Mouse (Mus musculus) stomach, postnatal 0 days (tissue): ENCODE measurements around the gene Glud1. TPM values are rescaled to one million over a fixed set of nuclear protein-coding genes. Genes with fewer than 3 reads are reported as not detected.

Experiments used
- ATAC-seq: fragments of 200-750 bp; cut with Nextera tagmentation; 2 replicates; pipeline ENCODE4 v1.8.0; 2017; ENCODE audit not compliant: low FRiP score, low TSS enrichment
- DNase-seq: peaks from one replicate; pipeline ENCODE4 v3.0.0-alpha.2; 2016; ENCODE audit warnings: low spot score
- H3K27ac ChIP-seq: fragments of 300-500 bp; sonication (generic); replicated peaks from 2 replicates; pipeline ENCODE4 v1.5.1; 2014; ENCODE audit warnings: mild to moderate bottlenecking, control low read depth
- H3K27me3 ChIP-seq: fragments of 300-500 bp; sonication (generic); 2 replicates; pipeline ENCODE4 v1.6.1; 2014; ENCODE audit warnings: low read length; ENCODE audit not compliant: control insufficient read depth, insufficient read depth
- H3K36me3 ChIP-seq: fragments of 300-500 bp; sonication (generic); 2 replicates; pipeline ENCODE4 v1.6.1; 2014; ENCODE audit warnings: low read length, mixed read lengths; ENCODE audit not compliant: control insufficient read depth, insufficient read depth
- H3K4me1 ChIP-seq: fragments of 300-500 bp; sonication (generic); replicated peaks from 2 replicates; pipeline ENCODE4 v1.6.1; 2014; ENCODE audit warnings: antibody characterized with exemption; ENCODE audit not compliant: control insufficient read depth, insufficient read depth
- H3K4me2 ChIP-seq: fragments of 300-500 bp; sonication (generic); replicated peaks from 2 replicates; pipeline ENCODE4 v1.6.1; 2014; ENCODE audit warnings: low read depth, mild to moderate bottlenecking, control low read depth, moderate library complexity
- H3K4me3 ChIP-seq: fragments of 300-500 bp; sonication (generic); 2 replicates; pipeline ENCODE4 v1.5.1; 2014; ENCODE audit warnings: low read depth, low read length, control low read depth
- H3K9ac ChIP-seq: fragments of 300-500 bp; sonication (generic); 2 replicates; pipeline ENCODE4 v1.6.1; 2014; ENCODE audit warnings: mild to moderate bottlenecking, low read length, control low read depth, mixed read lengths
- H3K9me3 ChIP-seq: fragments of 300-500 bp; sonication (generic); 2 replicates; pipeline ENCODE4 v1.6.1; 2016; ENCODE audit warnings: low read length; ENCODE audit not compliant: control insufficient read depth
- CTCF ChIP-seq: IDR thresholded peaks from 2 replicates; pipeline ENCODE4 v1.5.1; 2016; ENCODE audit warnings: antibody characterized with exemption, low read depth, mild to moderate bottlenecking, moderate library complexity
- EP300 ChIP-seq: optimal IDR thresholded peaks from 2 replicates; pipeline ENCODE3; 2016; ENCODE audit warnings: antibody characterized with exemption
- WGBS: fragments of 180-500 bp; shearing (Covaris S2); extraction: QIAGEN DNeasy Blood & Tissue Kit; methylation state at CpG from one replicate; pipeline ENCODE4 v1.1.7; 2014; 5-methylcytosine and 5-hydroxymethylcytosine counted together
- polyA plus RNA-seq: library from polyadenylated mRNA; unstranded; fragments of >200 nt; fragmentation: Nextera tagmentation; extraction: Ambion mirVana; gene quantifications from 2 replicates; pipeline ENCODE4 v1.2.1, GENCODE M21; 2015

Gene Glud1
- polyA plus RNA-seq, 1 experiment from 2014 or later, result 48.8 TPM

GRCm38 (mm10) chr14:34314796-34315195 lies 4.3 kb downstream of the Glud1 start:
- H3K4me1 ChIP-seq, result 0 out of 2 replicates have a peak, but pooled peaks cover 2% of the 10 kb centered on the region
- H3K4me3 ChIP-seq, result no peak overlapping the region
- no peak overlapping the region for H3K27ac ChIP-seq
- 38% methylated on average over 3 of the region's 3 CpGs for WGBS
- ATAC-seq, result no peak
- no peaks in the 10 kb centered on the region for H3K9me3 ChIP-seq
- TF ChIP-seq EP300 (no peak), CTCF (no peak)
- no peak for DNase-seq
- no peaks in the 10 kb centered on the region for H3K27me3 ChIP-seq
- no peak overlapping the region for H3K4me2 ChIP-seq
- no peaks in the 10 kb centered on the region for H3K36me3 ChIP-seq
- no peak overlapping the region for H3K9ac ChIP-seq

DNA sequence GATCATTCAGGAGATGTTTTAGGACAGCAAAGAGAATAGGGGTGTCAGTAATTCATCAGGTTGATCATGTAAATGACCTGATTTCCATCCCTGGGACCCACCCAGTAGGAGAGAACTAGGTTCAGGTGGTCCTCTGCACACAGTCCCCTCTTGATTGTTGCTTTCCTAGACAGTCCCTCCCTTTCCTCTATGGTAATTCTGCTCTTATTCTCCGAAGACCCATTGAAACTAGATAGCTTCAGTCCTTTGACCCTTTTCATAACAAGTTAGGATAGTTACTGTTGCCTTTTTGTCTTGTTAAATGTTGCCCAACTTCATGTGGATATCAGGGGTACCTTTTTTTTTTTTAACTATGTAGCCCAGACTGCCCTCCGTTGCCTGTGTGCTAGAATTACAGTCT lies 5.8 kb downstream of the Glud1 start:
- ATAC-seq (no peak), DNase-seq (no peak)
- Histone ChIP-seq H3K27ac (no peak overlapping the region), H3K36me3 (no peaks in the 10 kb centered on the region), H3K9ac (no peak overlapping the region), H3K4me2 (no peak overlapping the region), H3K4me3 (no peak overlapping the region), H3K9me3 (no peaks in the 10 kb centered on the region), H3K27me3 (no peaks in the 10 kb centered on the region), H3K4me1 (0 out of 2 replicates have a peak, but pooled peaks cover 2% of the 10 kb centered on the region)
- no peak for TF ChIP-seq CTCF
- no peak for TF ChIP-seq EP300
- 91% methylated on average over 2 of the region's 2 CpGs for WGBS

DNA sequence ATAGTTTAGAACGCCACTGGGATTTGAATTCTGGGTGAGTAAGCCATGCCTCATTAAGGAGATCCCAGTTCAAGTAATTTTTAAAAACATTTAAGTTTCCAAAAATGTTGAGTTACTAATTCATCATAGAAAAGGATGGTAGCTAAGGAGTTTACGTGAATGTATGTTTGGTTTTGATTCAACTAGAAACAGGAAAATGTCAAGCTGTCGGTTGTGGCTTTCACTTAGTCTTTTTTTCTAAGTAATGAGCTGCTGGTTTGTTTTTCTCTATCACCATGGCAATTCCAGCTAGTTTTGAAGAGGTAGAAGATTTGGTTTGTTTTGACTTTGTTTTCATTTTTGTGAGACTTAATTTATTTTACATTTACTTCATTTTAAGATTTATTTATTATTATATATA lies 6.9 kb downstream of the Glud1 start:
- ATAC-seq (no peak), DNase-seq (no peak)
- no peak overlapping the region for H3K27ac ChIP-seq
- no peak overlapping the region for H3K4me2 ChIP-seq
- 56% methylated on average over 3 of the region's 3 CpGs for WGBS
- 0 out of 2 replicates have a peak, but pooled peaks cover 2% of the 10 kb centered on the region for H3K4me1 ChIP-seq
- no peak overlapping the region for H3K4me3 ChIP-seq
- H3K9me3 ChIP-seq, result no peaks in the 10 kb centered on the region
- H3K9ac ChIP-seq, result no peak overlapping the region
- no peaks in the 10 kb centered on the region for H3K36me3 ChIP-seq
- TF ChIP-seq CTCF (no peak), EP300 (no peak)
- no peaks in the 10 kb centered on the region for H3K27me3 ChIP-seq

DNA sequence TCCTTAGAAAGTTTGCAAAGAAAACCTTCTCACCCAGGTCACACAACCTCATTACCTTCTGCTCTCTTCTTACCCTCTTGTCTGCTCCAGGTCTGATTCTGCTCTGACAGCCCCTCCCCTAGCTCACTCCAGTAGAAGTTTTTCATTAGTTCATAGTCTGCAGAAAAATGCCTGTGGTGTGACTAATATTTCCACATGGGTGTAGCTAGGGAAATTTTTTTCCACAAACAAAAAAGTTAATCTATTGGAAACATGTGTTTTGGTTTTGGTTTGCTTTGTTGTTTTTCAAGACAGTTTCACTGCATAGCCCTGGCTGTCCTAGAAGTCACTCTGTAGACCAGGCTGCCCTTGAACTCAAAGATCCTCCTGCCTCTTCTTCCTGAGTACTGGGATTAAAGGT lies 7.6 kb downstream of the Glud1 start:
- Histone ChIP-seq H3K4me1 (0 out of 2 replicates have a peak, but pooled peaks cover 1% of the 10 kb centered on the region), H3K4me2 (no peak overlapping the region), H3K27me3 (no peaks in the 10 kb centered on the region), H3K27ac (no peak overlapping the region), H3K9me3 (no peaks in the 10 kb centered on the region), H3K36me3 (no peaks in the 10 kb centered on the region; the same call in 1 of the 2 replicates), H3K4me3 (no peak overlapping the region), H3K9ac (no peak overlapping the region)
- ATAC-seq (peak; percentile 63; the same call in 1 of the 2 replicates), DNase-seq (no peak)
- TF ChIP-seq CTCF, result no peak
- no peak for TF ChIP-seq EP300

DNA sequence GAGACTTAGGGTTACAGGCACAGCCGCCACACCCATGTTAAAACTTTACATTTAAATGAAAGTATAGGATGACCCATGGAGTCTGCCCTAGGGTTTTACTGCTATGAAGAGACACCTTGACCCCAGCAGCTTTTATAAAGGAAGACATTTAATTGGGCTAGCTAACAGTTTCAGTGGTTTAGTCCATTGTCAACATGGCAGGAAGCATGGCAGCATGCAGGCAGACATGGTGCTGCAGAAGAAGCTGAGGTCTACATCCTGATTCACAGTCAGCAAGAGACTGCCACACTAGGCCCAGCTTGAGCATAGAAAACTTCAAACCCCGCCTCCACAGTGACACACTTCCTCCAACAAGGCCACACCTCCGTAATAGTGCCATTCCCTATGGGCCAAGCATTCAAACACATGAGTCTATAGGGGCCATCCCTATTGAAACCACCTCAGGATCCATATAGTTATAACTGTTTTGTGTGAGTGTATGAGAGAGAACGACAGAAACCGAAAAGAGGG lies 13.1 kb downstream of the Glud1 start:
- DNase-seq (no peak), ATAC-seq (no peak)
- no peak overlapping the region for H3K9ac ChIP-seq
- H3K4me2 ChIP-seq, result no peak overlapping the region
- WGBS, result 97% methylated on average over 5 of the region's 5 CpGs
- no peak overlapping the region for H3K27ac ChIP-seq
- no peaks in the 10 kb centered on the region for H3K4me1 ChIP-seq
- H3K36me3 ChIP-seq, result peaks cover 14% of the 10 kb centered on the region
- no peak for TF ChIP-seq CTCF
- TF ChIP-seq EP300, result no peak
- H3K27me3 ChIP-seq, result no peaks in the 10 kb centered on the region
- no peaks in the 10 kb centered on the region for H3K9me3 ChIP-seq
- no peak overlapping the region for H3K4me3 ChIP-seq

DNA sequence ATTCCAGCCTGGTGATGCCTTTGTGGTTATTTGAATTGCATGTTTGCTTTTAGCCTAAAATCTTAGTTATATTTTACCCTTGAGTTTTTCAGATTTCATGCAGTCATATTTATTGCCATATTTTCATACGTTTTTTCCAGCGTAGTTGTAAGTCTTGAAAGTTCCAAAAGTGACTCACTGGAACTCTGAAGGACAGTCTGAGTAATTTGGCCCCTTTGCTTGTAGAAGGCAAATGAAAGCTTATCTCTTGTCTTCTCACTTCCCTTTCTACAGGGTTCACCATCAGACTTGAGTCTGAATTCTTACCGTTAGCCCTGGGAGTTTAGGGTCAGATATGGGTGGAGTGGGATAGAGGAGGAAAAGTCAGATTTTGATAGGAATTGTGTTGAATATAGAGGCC lies 16.1 kb downstream of the Glud1 start:
- Histone ChIP-seq H3K9ac (no peak overlapping the region), H3K27ac (no peak overlapping the region), H3K36me3 (peaks cover 24% of the 10 kb centered on the region), H3K9me3 (no peaks in the 10 kb centered on the region), H3K27me3 (no peaks in the 10 kb centered on the region), H3K4me1 (no peaks in the 10 kb centered on the region), H3K4me3 (no peak overlapping the region), H3K4me2 (no peak overlapping the region)
- DNase-seq (no peak), ATAC-seq (no peak)
- WGBS, result 76% methylated on average over 3 of the region's 3 CpGs
- TF ChIP-seq EP300 (no peak), CTCF (no peak)
